Mouse (Mus musculus) lung, embryonic 14.5 days (tissue): Measurements from ENCODE around the gene Dmrt1. TPM values are rescaled to one million over a fixed set of nuclear protein-coding genes. Genes with fewer than 3 reads are reported as not detected.
"Not testable (repeated sequence)": the region's sequence is repeated elsewhere in the genome, so short reads cannot be mapped to it uniquely, and the experiment has no call there.

Experiments
- ATAC-seq: fragments of 200-750 bp; cut with Nextera tagmentation; 2 replicates; pipeline ENCODE4 v1.8.0; 2017; ENCODE audit warnings: mild to moderate bottlenecking, moderate TSS enrichment, moderate library complexity; ENCODE audit not compliant: insufficient read depth
- DNase-seq: peaks from one replicate; pipeline ENCODE4 v3.0.0-alpha.2; 2015
- H3K27ac ChIP-seq: fragments of 300-500 bp; sonication (generic); 2 replicates; pipeline ENCODE4 v1.5.1; 2014; ENCODE audit warnings: low read depth, mild to moderate bottlenecking, moderate library complexity
- H3K27me3 ChIP-seq: fragments of 300-500 bp; sonication (generic); 2 replicates; pipeline ENCODE4 v1.6.1; 2014; ENCODE audit warnings: low read length, control low read depth; ENCODE audit not compliant: insufficient read depth
- H3K36me3 ChIP-seq: fragments of 300-500 bp; sonication (generic); 2 replicates; pipeline ENCODE4 v1.6.1; 2014; ENCODE audit warnings: control low read depth; ENCODE audit not compliant: insufficient read depth
- H3K4me1 ChIP-seq: fragments of 300-500 bp; sonication (generic); 2 replicates; pipeline ENCODE4 v1.6.1; 2014; ENCODE audit warnings: antibody characterized with exemption, control low read depth; ENCODE audit not compliant: insufficient read depth
- H3K4me2 ChIP-seq: fragments of 300-500 bp; sonication (generic); 2 replicates; pipeline ENCODE4 v1.6.1; 2014; ENCODE audit warnings: mild to moderate bottlenecking
- H3K4me3 ChIP-seq: fragments of 300-500 bp; sonication (generic); 2 replicates; pipeline ENCODE4 v1.5.1; 2014; ENCODE audit warnings: low read depth, low read length
- H3K9ac ChIP-seq: fragments of 300-500 bp; sonication (generic); 2 replicates; pipeline ENCODE4 v1.6.1; 2014
- H3K9me3 ChIP-seq: fragments of 300-500 bp; sonication (generic); 2 replicates; pipeline ENCODE4 v1.6.1; 2016; ENCODE audit warnings: low read depth, low read length, control low read depth
- CTCF ChIP-seq: IDR thresholded peaks from 2 replicates; pipeline ENCODE4 v1.5.1; 2016; ENCODE audit warnings: antibody characterized with exemption, low read depth
- WGBS: fragments of 180-500 bp; shearing (Covaris S2); extraction: QIAGEN DNeasy Blood & Tissue Kit; methylation state at CpG from one replicate; pipeline ENCODE4 v1.1.7; 2014; 5-methylcytosine and 5-hydroxymethylcytosine counted together
- polyA plus RNA-seq: library from polyadenylated mRNA; unstranded; fragments of >200 nt; fragmentation: Nextera tagmentation; extraction: Ambion mirVana; gene quantifications from 2 replicates; pipeline ENCODE4 v1.2.1, GENCODE M21; 2014

Gene Dmrt1
- not detected in 2 replicates for polyA plus RNA-seq

- Histone ChIP-seq H3K27me3 (peaks cover 78% of the 10 kb centered on the region), H3K4me1 (no peaks in the 10 kb centered on the region), H3K27ac (no peak within 1 kb of the TSS), H3K4me3 (peak within 1 kb of the TSS; percentile 23), H3K4me2 (peak within 1 kb of the TSS; percentile 48), H3K36me3 (no peaks in the 10 kb centered on the region), H3K9ac (no peak within 1 kb of the TSS), H3K9me3 (no peaks in the 10 kb centered on the region)
- under 1% methylated on average over 64 of the region's 64 CpGs for WGBS
- ATAC-seq (peak; percentile 56), DNase-seq (peak; percentile 39)
- no peak for TF ChIP-seq CTCF
These were observed at the start of gene Dmrt1 for GRCm38 (mm10) chr19:25505360-25506196. Gene Dmrt1 (plus strand): TSS chr19:25505618.

- ATAC-seq = no peak
These were observed 44.7 kb upstream of the Dmrt1 start for GRCm38 (mm10) chr19:25460760-25461159.

GRCm38 (mm10) chr19:25461553-25462320 lies 43.7 kb upstream of the Dmrt1 start:
- WGBS = 67% methylated on average over 20 of the region's 20 CpGs
- no peak overlapping the region for H3K4me3 ChIP-seq

More at GRCm38 (mm10) chr19:25460760-25461159, 44.7 kb upstream of the Dmrt1 start:
- no peaks in the 10 kb centered on the region for H3K36me3 ChIP-seq
- DNase-seq = no peak
- no peak overlapping the region for H3K9ac ChIP-seq
- H3K9me3 ChIP-seq = no peaks in the 10 kb centered on the region
- TF ChIP-seq CTCF = no peak
- H3K4me3 ChIP-seq = no peak overlapping the region
- no peaks in the 10 kb centered on the region for H3K4me1 ChIP-seq
- H3K27me3 ChIP-seq = no peaks in the 10 kb centered on the region
- no peak overlapping the region for H3K27ac ChIP-seq
- no peak overlapping the region for H3K4me2 ChIP-seq
- WGBS = 79% methylated on average over 8 of the region's 8 CpGs

GRCm38 (mm10) chr19:25475806-25476205 lies 29.6 kb upstream of the Dmrt1 start:
- H3K9ac ChIP-seq, ATAC-seq, H3K4me2 ChIP-seq, H3K9me3 ChIP-seq, H3K36me3 ChIP-seq, H3K4me1 ChIP-seq, H3K27me3 ChIP-seq, H3K4me3 ChIP-seq, H3K27ac ChIP-seq: not testable (repeated sequence)
- DNase-seq = peak; percentile 19
- WGBS = 60% methylated on average over 4 of the region's 4 CpGs
- TF ChIP-seq CTCF = peak; percentile 64

More at GRCm38 (mm10) chr19:25461553-25462320, 43.7 kb upstream of the Dmrt1 start:
- no peaks in the 10 kb centered on the region for H3K9me3 ChIP-seq
- H3K27ac ChIP-seq = no peak overlapping the region
- H3K36me3 ChIP-seq = no peaks in the 10 kb centered on the region
- no peak for ATAC-seq
- no peak for DNase-seq
- H3K4me1 ChIP-seq = no peaks in the 10 kb centered on the region
- no peak overlapping the region for H3K4me2 ChIP-seq
- H3K27me3 ChIP-seq = no peaks in the 10 kb centered on the region
- TF ChIP-seq CTCF = no peak
- no peak overlapping the region for H3K9ac ChIP-seq

DNA sequence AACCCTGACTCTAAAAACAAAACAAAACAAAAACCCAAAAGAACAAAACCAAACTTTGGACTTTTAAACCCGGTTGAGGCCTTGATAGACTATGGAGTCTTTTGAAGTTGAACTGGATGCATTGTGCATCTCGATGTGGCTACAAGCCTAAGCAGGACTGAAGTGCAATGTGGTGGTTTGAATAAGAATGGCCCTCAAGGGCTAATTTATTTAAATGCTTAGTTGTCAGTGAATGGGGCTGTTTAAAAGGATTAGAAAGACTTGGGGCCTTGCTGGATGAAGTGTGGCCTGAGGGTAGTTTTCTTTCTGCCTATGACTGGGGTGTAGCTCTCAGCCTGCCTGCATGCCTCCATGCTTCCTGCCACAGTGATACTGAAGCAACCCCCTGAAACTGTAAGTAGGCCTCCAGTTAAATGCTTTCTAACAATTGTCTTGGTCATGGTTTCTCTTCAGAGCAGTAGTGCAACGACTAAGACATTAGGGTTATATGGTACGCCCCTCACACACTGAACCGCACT lies 26.2 kb upstream of the Dmrt1 start:
- Histone ChIP-seq H3K4me3 (no peak overlapping the region), H3K9ac (no peak overlapping the region), H3K4me2 (no peak overlapping the region), H3K27ac (no peak overlapping the region), H3K4me1 (no peaks in the 10 kb centered on the region), H3K36me3 (no peaks in the 10 kb centered on the region), H3K9me3 (no peaks in the 10 kb centered on the region), H3K27me3 (no peaks in the 10 kb centered on the region)
- DNase-seq (no peak), ATAC-seq (no peak)
- WGBS = 83% methylated on average over 5 of the region's 5 CpGs
- no peak for TF ChIP-seq CTCF

DNA sequence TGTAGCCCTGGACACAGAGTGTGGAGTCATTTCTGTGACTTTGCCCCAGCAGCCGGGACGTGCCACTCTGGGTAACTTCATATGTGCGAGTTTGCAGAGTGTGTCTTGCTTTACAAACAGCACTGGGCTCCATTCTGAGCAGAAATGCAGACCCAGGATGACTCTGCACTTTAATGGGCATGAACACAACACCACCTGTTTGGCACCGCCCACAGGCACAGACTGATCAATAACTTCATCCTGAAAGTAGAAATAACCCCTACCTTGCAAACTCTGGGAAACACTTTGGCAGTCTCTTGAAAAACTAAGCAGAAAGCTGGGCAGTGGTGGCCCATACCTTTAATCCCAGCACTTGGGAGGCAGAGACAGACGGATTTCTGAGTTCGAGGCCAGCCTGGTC lies 24.6 kb upstream of the Dmrt1 start:
- no peak overlapping the region for H3K9ac ChIP-seq
- H3K36me3 ChIP-seq = no peaks in the 10 kb centered on the region
- DNase-seq (no peak), ATAC-seq (no peak)
- no peak overlapping the region for H3K4me2 ChIP-seq
- H3K27me3 ChIP-seq = peaks cover 3% of the 10 kb centered on the region; the same call in 1 of the 2 replicates
- H3K4me1 ChIP-seq = no peaks in the 10 kb centered on the region
- no peaks in the 10 kb centered on the region for H3K9me3 ChIP-seq
- TF ChIP-seq CTCF = no peak
- H3K4me3 ChIP-seq = no peak overlapping the region
- no peak overlapping the region for H3K27ac ChIP-seq
- WGBS = 79% methylated on average over 6 of the region's 6 CpGs

GRCm38 (mm10) chr19:25486561-25486960 lies 18.9 kb upstream of the Dmrt1 start:
- Histone ChIP-seq H3K9me3 (no peaks in the 10 kb centered on the region), H3K36me3 (no peaks in the 10 kb centered on the region), H3K4me3 (no peak overlapping the region), H3K27ac (no peak overlapping the region), H3K4me1 (no peaks in the 10 kb centered on the region), H3K27me3 (peaks cover 36% of the 10 kb centered on the region), H3K4me2 (no peak overlapping the region), H3K9ac (no peak overlapping the region)
- no peak for TF ChIP-seq CTCF
- DNase-seq (no peak), ATAC-seq (no peak)
- WGBS = 11% methylated on average over 14 of the region's 14 CpGs
